Mouse (Mus musculus) bone marrow, adult 2 months (tissue): ENCODE measurements around the gene Pus7. TPM values are rescaled to one million over a fixed set of nuclear protein-coding genes. Genes with fewer than 3 reads are reported as not detected.
"Not testable (repeated sequence)": the region's sequence is repeated elsewhere in the genome, so short reads cannot be mapped to it uniquely, and the experiment has no call there.

ENCODE experiments used
- H3K27ac ChIP-seq: fragments of 200-500 bp; 2 replicates; pipeline ENCODE4 v1.5.1; 2012; ENCODE audit warnings: low read depth, mild to moderate bottlenecking, control low read depth, inconsistent platforms, low read length; ENCODE audit not compliant: control insufficient read depth, poor library complexity, insufficient read depth
- H3K4me1 ChIP-seq: fragments of 200-500 bp; 2 replicates; pipeline ENCODE4 v1.6.1; 2011; ENCODE audit warnings: low read length; ENCODE audit not compliant: control insufficient read depth, insufficient read depth
- H3K4me3 ChIP-seq: fragments of 200-500 bp; replicated peaks from 2 replicates; pipeline ENCODE3; 2011; ENCODE audit warnings: mild to moderate bottlenecking, low read depth, low read length, control low read depth; ENCODE audit not compliant: control insufficient read depth
- CTCF ChIP-seq: fragments of 200-500 bp; IDR thresholded peaks from 2 replicates; pipeline ENCODE4 v1.5.1; 2011; ENCODE audit warnings: low read length, control low read depth; ENCODE audit not compliant: control insufficient read depth, insufficient read depth
- POLR2A ChIP-seq: fragments of 200-500 bp; IDR thresholded peaks from 2 replicates; pipeline ENCODE4 v1.6.1; 2011; ENCODE audit warnings: low read depth, mild to moderate bottlenecking, control low read depth, low read length, borderline replicate concordance; ENCODE audit not compliant: control insufficient read depth
- WGBS: fragments of 180-500 bp; shearing (Covaris S2); methylation state at CpG from one replicate; pipeline ENCODE4 v1.1.7; 2018; 5-methylcytosine and 5-hydroxymethylcytosine counted together
- polyA plus RNA-seq: library from polyadenylated mRNA; stranded (reverse); fragments of >200 nt; gene quantifications from 2 replicates; pipeline ENCODE4 v1.2.4, GENCODE M21; 2011; ENCODE audit warnings: low replicate concordance; ENCODE audit not compliant: missing spikeins, insufficient read depth, insufficient read length

The Pus7 gene
- polyA plus RNA-seq, 1 experiment = 15.4 TPM

GRCm38 (mm10) chr5:23736366-23736765 lies 47.1 kb downstream of the Pus7 start:
- TF ChIP-seq CTCF (no peak), POLR2A (no peak)
- 65% methylated on average over 4 of the region's 4 CpGs for WGBS

GRCm38 (mm10) chr5:23721956-23722355 lies 61.6 kb downstream of the Pus7 start:
- Histone ChIP-seq H3K4me3 (no peak overlapping the region), H3K4me1 (no peaks in the 10 kb centered on the region; the same call in 1 of the 2 replicates), H3K27ac (no peak overlapping the region)
- 82% methylated on average over 2 of the region's 2 CpGs for WGBS
- TF ChIP-seq CTCF (no peak), POLR2A (no peak)

More at GRCm38 (mm10) chr5:23736366-23736765, 47.1 kb downstream of the Pus7 start:
- Histone ChIP-seq H3K27ac (no peak overlapping the region), H3K4me3 (no peak overlapping the region), H3K4me1 (no peaks in the 10 kb centered on the region)

GRCm38 (mm10) chr5:23718881-23719328 lies 64.6 kb downstream of the Pus7 start:
- WGBS = 48% methylated on average over 4 of the region's 4 CpGs
- no peak overlapping the region for H3K27ac ChIP-seq
- TF ChIP-seq CTCF (no peak), POLR2A (no peak)

GRCm38 (mm10) chr5:23718182-23718534 lies 65.4 kb downstream of the Pus7 start:
- TF ChIP-seq CTCF (no peak), POLR2A (no peak)
- WGBS = 50% methylated on average over 1 of the region's 1 CpGs
- H3K4me3 ChIP-seq = no peak overlapping the region

More at GRCm38 (mm10) chr5:23718881-23719328, 64.6 kb downstream of the Pus7 start:
- Histone ChIP-seq H3K4me1 (no peaks in the 10 kb centered on the region; the same call in 1 of the 2 replicates), H3K4me3 (no peak overlapping the region)

GRCm38 (mm10) chr5:23717469-23718181 lies 65.9 kb downstream of the Pus7 start:
- Histone ChIP-seq H3K4me1 (no peaks in the 10 kb centered on the region; the same call in 1 of the 2 replicates), H3K27ac (no peak overlapping the region), H3K4me3 (no peak overlapping the region)
- no peak for TF ChIP-seq POLR2A
- no peak for TF ChIP-seq CTCF
- 63% methylated on average over 3 of the region's 3 CpGs for WGBS

More at GRCm38 (mm10) chr5:23718182-23718534, 65.4 kb downstream of the Pus7 start:
- Histone ChIP-seq H3K27ac (no peak overlapping the region), H3K4me1 (no peaks in the 10 kb centered on the region; the same call in 1 of the 2 replicates)

GRCm38 (mm10) chr5:23713401-23714335 lies 69.8 kb downstream of the Pus7 start:
- 83% methylated on average over 8 of the region's 8 CpGs for WGBS
- no peak overlapping the region for H3K4me3 ChIP-seq
- H3K27ac ChIP-seq = no peak overlapping the region
- no peak for TF ChIP-seq CTCF
- no peak for TF ChIP-seq POLR2A
- H3K4me1 ChIP-seq = no peaks in the 10 kb centered on the region; the same call in 1 of the 2 replicates

- no peak for TF ChIP-seq CTCF
- peak; percentile 29; the same call in 1 of the 2 replicates for TF ChIP-seq POLR2A
- 5% methylated on average over 59 of the region's 60 CpGs for WGBS
- H3K27ac ChIP-seq = peak overlapping the region; percentile 29; the same call in 1 of the 2 replicates
- H3K4me3 ChIP-seq = peak overlapping the region; percentile 88
- no peaks in the 10 kb centered on the region for H3K4me1 ChIP-seq
Measured at GRCm38 (mm10) chr5:23712130-23713001, 71.1 kb downstream of the Pus7 start.

- peak overlapping the region; percentile 14 for H3K4me3 ChIP-seq
- WGBS = 36% methylated on average over 6 of the region's 6 CpGs
- H3K27ac ChIP-seq, H3K4me1 ChIP-seq: not testable (repeated sequence)
Measured at GRCm38 (mm10) chr5:23711671-23712129, 71.8 kb downstream of the Pus7 start.
